Comparison of ENCODE assay signal across 8 mouse cellular contexts in the genomic region with DNA sequence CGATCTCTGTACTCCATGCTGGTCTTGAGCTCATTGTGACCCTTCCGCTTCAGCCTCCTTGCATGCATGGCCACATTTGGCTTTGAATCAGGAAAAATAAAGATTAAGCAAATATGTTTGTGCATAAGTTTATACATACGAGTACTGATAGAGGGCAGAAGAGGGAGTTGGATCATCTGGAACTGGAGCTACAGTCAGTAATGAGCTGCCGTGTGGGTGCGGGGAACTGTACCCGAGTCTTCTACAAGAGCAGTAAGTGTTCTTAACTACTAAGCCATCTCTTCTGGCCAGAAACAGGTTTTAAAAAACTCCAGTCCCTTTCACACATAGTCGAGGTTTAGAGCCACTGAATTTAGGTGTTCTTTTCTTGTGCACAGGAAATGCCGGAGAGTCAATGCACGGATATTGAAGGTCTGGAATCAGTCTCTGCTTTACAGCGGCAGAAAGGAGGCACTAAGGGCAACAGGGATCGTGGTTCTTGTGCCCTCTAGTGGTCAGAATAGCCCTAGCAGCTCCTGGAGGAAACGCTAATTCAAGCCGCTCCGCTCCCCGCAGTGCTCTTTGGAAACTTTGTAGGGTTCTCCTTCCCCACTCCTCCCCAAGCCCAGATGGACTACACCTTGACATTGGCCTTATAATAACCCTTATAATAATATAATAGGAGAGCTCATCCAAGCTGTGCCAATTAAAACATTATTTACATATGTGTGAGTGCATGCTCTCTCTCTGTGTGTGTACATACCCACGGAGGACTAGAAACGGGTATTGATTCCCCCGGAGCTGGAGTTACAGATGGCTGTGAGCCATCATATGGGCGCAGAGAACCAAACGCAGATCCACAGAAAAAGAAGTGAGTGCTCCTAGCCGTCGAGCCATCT. TPM values are rescaled to one million over a fixed set of nuclear protein-coding genes. Genes with fewer than 3 reads are reported as not detected.
DNase-seq lines count a peak whose midpoint lies in the region; ATAC-seq lines count a peak whose summit lies in the region.

No protein-coding gene starts in this region.

- peak; percentile 40 to 55 for DNase-seq in urinary bladder, adult 18-20 months (ENCODE audit: low spot score in 2 of 2)
- no peak for DNase-seq in urinary bladder, postnatal 10 days (ENCODE audit: low spot score)
- peak; percentile 89 for DNase-seq in embryo, embryonic 10 days (ENCODE audit: low spot score)
- peak; percentile 59 for DNase-seq in gastrocnemius, postnatal 14 days
- DNase-seq in induced T-regulatory cell, adult 2 months (ENCODE audit: low read depth) = peak; percentile 90
- DNase-seq in left cerebral cortex, postnatal 10 days (ENCODE audit: extremely low spot score in 1 of 2, low spot score in 2 of 2) = peak; percentile 59 to 76
- DNase-seq in right cerebral cortex, postnatal 14 days = peak; percentile 73

- intact Hi-C loops in gastrocnemius, postnatal 14 days (cut with DNase I; ENCODE audit: low total_unique reads) = loop anchor here (5.0 kb wide), 1 partner anchor 35 kb away; no protein-coding TSS in a partner anchor
- intact Hi-C loops in left cerebral cortex, postnatal 10 days (cut with DNase I) = loop anchor here (5.0 kb wide), 1 partner anchor 35 kb away; no protein-coding TSS in a partner anchor

- peak; percentile 86 for ATAC-seq in megakaryocyte progenitor cell, adult 5-6 weeks (replicated peaks; ENCODE audit: poor library complexity)

RNA-seq across cellular contexts. Expression of a gene that starts 21.4 kb away (rescaled TPM):
- 10 to 100 TPM; 23.9 to 36.8 TPM for total RNA-seq in gastrocnemius, postnatal 14 days (2021)
- 100 to 1,000 TPM; 131 to 138 TPM for total RNA-seq in left cerebral cortex, postnatal 10 days (2021)
- total RNA-seq in megakaryocyte progenitor cell, adult 5-6 weeks (2015) = 67.1 and 71.7 TPM in 2 replicates
- total RNA-seq in megakaryocyte progenitor cell, adult 5-6 weeks (2017) = 24.6 and 28.8 TPM in 2 replicates

RNA-seq across cellular contexts. Expression of a gene that starts 50.3 kb away (rescaled TPM):
- 100 to 1,000 TPM; 443 to 446 TPM for total RNA-seq in gastrocnemius, postnatal 14 days (2021)
- total RNA-seq in left cerebral cortex, postnatal 10 days (2021) = 100 to 1,000 TPM; 176 to 205 TPM
- total RNA-seq in megakaryocyte progenitor cell, adult 5-6 weeks (2015) = not detected in 2 replicates
- total RNA-seq in megakaryocyte progenitor cell, adult 5-6 weeks (2017) = 0.17 and 0.37 TPM in 2 replicates

Comparison
In these comparisons a context has a peak if more than half of its experiments do, and no peak if none do; other contexts are left out.
1. RNA of a gene that starts 50.3 kb away (total RNA-seq): 443 to 446 TPM in gastrocnemius, postnatal 14 days and 176 to 205 TPM in left cerebral cortex, postnatal 10 days; 0.17 to 0.37 TPM in megakaryocyte progenitor cell, adult 5-6 weeks; every median in the first group is over 100 times any median in the second.